Mouse (Mus musculus) CH12.LX (cell line): ENCODE measurements around the gene Krt39. TPM values are rescaled to one million over a fixed set of nuclear protein-coding genes. Genes with fewer than 3 reads are reported as not detected.

Source experiments
- DNase-seq: peaks from one replicate; pipeline ENCODE4 v3.0.0-alpha.2; 2013; ENCODE audit errors: extremely low read depth
- H3K27ac ChIP-seq: 2 replicates; pipeline ENCODE4 v1.5.1; 2012; ENCODE audit warnings: low read depth, mild to moderate bottlenecking, control low read depth, moderate library complexity; ENCODE audit not compliant: insufficient read depth
- H3K27me3 ChIP-seq: replicated peaks from 2 replicates; pipeline ENCODE3; 2012; ENCODE audit warnings: inconsistent platforms
- H3K36me3 ChIP-seq, 2 experiments: replicated peaks in 1 of 2; 2 replicates each; pipeline versions ENCODE3 to v1.6.1; 2012; ENCODE audit warnings: inconsistent platforms in 1 of 2, low read length in 1 of 2, mild to moderate bottlenecking in 1 of 2, mixed read lengths in 1 of 2, moderate library complexity in 1 of 2; ENCODE audit not compliant: control insufficient read depth in 1 of 2, insufficient read depth in 1 of 2
- H3K4me1 ChIP-seq, 2 experiments: 2 replicates each; pipeline ENCODE4 v1.6.1; 2012; ENCODE audit warnings: inconsistent platforms in 1 of 2, moderate library complexity in 1 of 2; ENCODE audit not compliant: insufficient read depth in 2 of 2, control insufficient read depth in 1 of 2
- H3K4me2 ChIP-seq: 2 replicates; pipeline ENCODE4 v1.6.1; 2012; ENCODE audit warnings: low read depth, mild to moderate bottlenecking, control low read depth; ENCODE audit not compliant: poor library complexity, insufficient read depth, severe bottlenecking
- H3K4me3 ChIP-seq, 3 experiments: fragments of 150-350 bp in 1 of 3; sonication (generic) in 1 of 3; replicated peaks in 1 of 3; 2 replicates each; pipeline versions ENCODE3 to v1.5.1; 2011 to 2012; ENCODE audit warnings: low read depth in 2 of 3, low read length in 2 of 3, mild to moderate bottlenecking in 2 of 3, moderate library complexity in 2 of 3, control low read depth in 1 of 3, improper control_type of control experiment in 1 of 3, inconsistent platforms in 1 of 3, mixed read lengths in 1 of 3; ENCODE audit not compliant: poor library complexity in 1 of 3
- H3K79me2 ChIP-seq: replicated peaks from 2 replicates; pipeline ENCODE4 v1.6.1; 2012; ENCODE audit warnings: mild to moderate bottlenecking, moderate library complexity; ENCODE audit not compliant: control insufficient read depth, poor library complexity, insufficient read depth, severe bottlenecking; ENCODE audit errors: extremely low read depth
- H3K9ac ChIP-seq: 2 replicates; pipeline ENCODE4 v1.6.1; 2012; ENCODE audit warnings: low read depth, mild to moderate bottlenecking, control low read depth, moderate library complexity; ENCODE audit not compliant: insufficient read depth
- H3K9me3 ChIP-seq: replicated peaks from 2 replicates; pipeline ENCODE3; 2012; ENCODE audit warnings: low read length, inconsistent platforms, mixed read lengths
- BHLHE40 ChIP-seq: IDR thresholded peaks from 2 replicates; pipeline ENCODE4 v1.6.1; 2011; ENCODE audit warnings: mild to moderate bottlenecking, low read depth, low read length, improper control_type of control experiment
- CHD1 ChIP-seq: IDR thresholded peaks from 2 replicates; pipeline ENCODE4 v1.6.1; 2012; ENCODE audit warnings: low read depth, low read length, improper control_type of control experiment, inconsistent platforms
- CHD2 ChIP-seq: IDR thresholded peaks from 2 replicates; pipeline ENCODE4 v1.6.1; 2011; ENCODE audit warnings: low read length, improper control_type of control experiment
- CTCF ChIP-seq, 2 experiments: IDR thresholded peaks in 1 of 2; conservative IDR thresholded peaks in 1 of 2; 2 replicates each; pipeline ENCODE4 v1.5.1; 2011 to 2012; ENCODE audit warnings: low read depth in 2 of 2, low read length in 2 of 2, improper control_type of control experiment in 1 of 2, inconsistent platforms in 1 of 2, mild to moderate bottlenecking in 1 of 2, moderate library complexity in 1 of 2
- E2F4 ChIP-seq: IDR thresholded peaks from 2 replicates; pipeline ENCODE4 v1.6.1; 2011; ENCODE audit warnings: low read depth, low read length, improper control_type of control experiment; ENCODE audit not compliant: insufficient replicate concordance
- ELF1 ChIP-seq: IDR thresholded peaks from 2 replicates; pipeline ENCODE4 v1.6.1; 2014; ENCODE audit warnings: low read depth, mild to moderate bottlenecking, inconsistent platforms, low read length, improper control_type of control experiment
- EP300 ChIP-seq: IDR thresholded peaks from 2 replicates; pipeline ENCODE4 v1.6.1; 2011; ENCODE audit warnings: low read length, improper control_type of control experiment
- ETS1 ChIP-seq: conservative IDR thresholded peaks from 2 replicates; pipeline ENCODE4 v1.6.1; 2012; ENCODE audit warnings: low read depth, mild to moderate bottlenecking, inconsistent platforms, low read length, improper control_type of control experiment, moderate library complexity
- GABPA ChIP-seq: IDR thresholded peaks from 2 replicates; pipeline ENCODE4 v1.6.1; 2012; ENCODE audit warnings: low read depth, low read length, improper control_type of control experiment, inconsistent platforms; ENCODE audit not compliant: insufficient replicate concordance
- HCFC1 ChIP-seq: IDR thresholded peaks from 2 replicates; pipeline ENCODE4 v1.6.1; 2012; ENCODE audit warnings: low read depth, mild to moderate bottlenecking, inconsistent platforms, low read length, improper control_type of control experiment
- IRF4 ChIP-seq: IDR thresholded peaks from 2 replicates; pipeline ENCODE4 v1.6.1; 2014; ENCODE audit warnings: low read depth, mild to moderate bottlenecking, inconsistent platforms, low read length, improper control_type of control experiment
- JUN ChIP-seq: IDR thresholded peaks from 2 replicates; pipeline ENCODE4 v1.6.1; 2011; ENCODE audit warnings: low read depth, mild to moderate bottlenecking, low read length, improper control_type of control experiment, moderate library complexity; ENCODE audit not compliant: insufficient read depth
- JUND ChIP-seq: conservative IDR thresholded peaks from 2 replicates; pipeline ENCODE4 v1.6.1; 2011; ENCODE audit warnings: low read depth, low read length, improper control_type of control experiment
- KAT2A ChIP-seq: IDR thresholded peaks from 2 replicates; pipeline ENCODE4 v1.6.1; 2012; ENCODE audit warnings: low read length, improper control_type of control experiment, inconsistent platforms; ENCODE audit not compliant: insufficient replicate concordance
- MAFK ChIP-seq: IDR thresholded peaks from 2 replicates; pipeline ENCODE4 v1.6.1; 2011; ENCODE audit warnings: low read length, improper control_type of control experiment; ENCODE audit not compliant: insufficient replicate concordance
- MAX ChIP-seq: IDR thresholded peaks from 2 replicates; pipeline ENCODE4 v1.6.1; 2011; ENCODE audit warnings: low read length, improper control_type of control experiment
- MAZ ChIP-seq: IDR thresholded peaks from 2 replicates; pipeline ENCODE4 v1.6.1; 2012; ENCODE audit warnings: low read depth, mild to moderate bottlenecking, inconsistent platforms, low read length, improper control_type of control experiment, moderate library complexity
- MEF2A ChIP-seq: IDR thresholded peaks from 2 replicates; pipeline ENCODE4 v1.6.1; 2014; ENCODE audit warnings: low read depth, mild to moderate bottlenecking, inconsistent platforms, low read length, improper control_type of control experiment, borderline replicate concordance
- MXI1 ChIP-seq: IDR thresholded peaks from 2 replicates; pipeline ENCODE4 v1.6.1; 2011; ENCODE audit warnings: mild to moderate bottlenecking, low read depth, low read length, improper control_type of control experiment
- MYC ChIP-seq: IDR thresholded peaks from 2 replicates; pipeline ENCODE4 v1.6.1; 2011; ENCODE audit warnings: low read depth, mild to moderate bottlenecking, improper control_type of control experiment, low read length
- NELFE ChIP-seq: IDR thresholded peaks from 2 replicates; pipeline ENCODE4 v1.6.1; 2011; ENCODE audit warnings: low read depth, low read length, improper control_type of control experiment
- NRF1 ChIP-seq: IDR thresholded peaks from 2 replicates; pipeline ENCODE4 v1.6.1; 2014; ENCODE audit warnings: low read depth, mild to moderate bottlenecking, inconsistent platforms, low read length, improper control_type of control experiment, moderate library complexity
- PAX5 ChIP-seq: IDR thresholded peaks from 2 replicates; pipeline ENCODE4 v1.6.1; 2012; ENCODE audit warnings: low read length, inconsistent platforms, mixed read lengths
- POLR2A ChIP-seq: IDR thresholded peaks from 2 replicates; pipeline ENCODE4 v1.6.1; 2011; ENCODE audit warnings: low read depth, mild to moderate bottlenecking, improper control_type of control experiment, low read length
- POLR2AphosphoS2 ChIP-seq: IDR thresholded peaks from 2 replicates; pipeline ENCODE4 v1.6.1; 2011; ENCODE audit warnings: low read depth, low read length, improper control_type of control experiment
- RAD21 ChIP-seq: IDR thresholded peaks from 2 replicates; pipeline ENCODE4 v1.6.1; 2011; ENCODE audit warnings: low read depth, mild to moderate bottlenecking, low read length, improper control_type of control experiment, moderate library complexity
- RCOR1 ChIP-seq: conservative IDR thresholded peaks from 2 replicates; pipeline ENCODE4 v1.6.1; 2012; ENCODE audit warnings: low read depth, mild to moderate bottlenecking, inconsistent platforms, low read length, improper control_type of control experiment
- SIN3A ChIP-seq: IDR thresholded peaks from 2 replicates; pipeline ENCODE4 v1.6.1; 2012; ENCODE audit warnings: low read length, improper control_type of control experiment, inconsistent platforms
- SMC3 ChIP-seq: IDR thresholded peaks from 2 replicates; pipeline ENCODE4 v1.6.1; 2011; ENCODE audit warnings: low read depth, low read length, improper control_type of control experiment
- TBP ChIP-seq: conservative IDR thresholded peaks from 2 replicates; pipeline ENCODE4 v1.6.1; 2011; ENCODE audit warnings: low read depth, low read length, improper control_type of control experiment
- TCF12 ChIP-seq: IDR thresholded peaks from 2 replicates; pipeline ENCODE4 v1.6.1; 2014; ENCODE audit warnings: low read depth, mild to moderate bottlenecking, inconsistent platforms, low read length, improper control_type of control experiment
- UBTF ChIP-seq: IDR thresholded peaks from 2 replicates; pipeline ENCODE4 v1.6.1; 2012; ENCODE audit warnings: low read depth, mild to moderate bottlenecking, inconsistent platforms, low read length, improper control_type of control experiment, moderate library complexity
- USF1 ChIP-seq: IDR thresholded peaks from 2 replicates; pipeline ENCODE4 v1.6.1; 2014; ENCODE audit warnings: low read depth, mild to moderate bottlenecking, inconsistent platforms, low read length, improper control_type of control experiment
- USF2 ChIP-seq: conservative IDR thresholded peaks from 2 replicates; pipeline ENCODE4 v1.6.1; 2011; ENCODE audit warnings: low read depth, low read length, improper control_type of control experiment
- ZC3H11A ChIP-seq: IDR thresholded peaks from 2 replicates; pipeline ENCODE4 v1.6.1; 2012; ENCODE audit warnings: low read depth, mild to moderate bottlenecking, inconsistent platforms, low read length, improper control_type of control experiment
- ZKSCAN1 ChIP-seq: IDR thresholded peaks from 2 replicates; pipeline ENCODE4 v1.6.1; 2012; ENCODE audit warnings: low read depth, inconsistent platforms, low read length, improper control_type of control experiment, borderline replicate concordance
- ZMIZ1 ChIP-seq: IDR thresholded peaks from 2 replicates; pipeline ENCODE4 v1.6.1; 2012; ENCODE audit warnings: low read depth, mild to moderate bottlenecking, inconsistent platforms, low read length, improper control_type of control experiment
- ZNF384 ChIP-seq: IDR thresholded peaks from 2 replicates; pipeline ENCODE4 v1.6.1; 2012; ENCODE audit warnings: low read depth, low read length, improper control_type of control experiment, inconsistent platforms
- dilution Hi-C: fragments of 300-500 bp; cut with MboI; formaldehyde crosslinking; loops from 2 replicates; pipeline ENCODE4 v1.14.3; 2020; ENCODE audit warnings: low sequenced_read_pairs; ENCODE audit not compliant: extremely low pct_unique_long_range_greater_than_20kb, extremely low pct_ligation_motif_present
- in situ Hi-C: fragments of 300-500 bp; cut with MboI; formaldehyde crosslinking; loops from 3 replicates; pipeline ENCODE4 v1.14.3; 2019; ENCODE audit warnings: low sequenced_read_pairs, low pct_ligation_motif_present, low pct_unique_long_range_greater_than_20kb, mixed read lengths
- polyA plus RNA-seq: library from polyadenylated mRNA; unstranded; fragments of >175 nt; gene quantifications from 2 replicates; pipeline ENCODE4 v1.2.1, GENCODE M21; 2012; ENCODE audit warnings: low read depth; ENCODE audit not compliant: insufficient read length
- total RNA-seq, 2 experiments: library from RNA; depleted of rRNA; stranded (reverse); fragments of 300-350 nt in 1 of 2; fragments of >200 nt in 1 of 2; gene quantifications; 2 replicates each; pipeline ENCODE4 v1.2.3; 2012 to 2014

The Krt39 gene
- total and polyA plus RNA-seq, 3 experiments, result not detected

GRCm38 (mm10) chr11:99562580-99562979, 41.4 kb upstream of the Krt39 start:
- DNase-seq, result peak; percentile 84
- H3K9me3 ChIP-seq, result no peaks in the 10 kb centered on the region
- H3K4me1 ChIP-seq, result peaks cover 5 to 15% of the 10 kb centered on the region in 2 experiments
- H3K4me2 ChIP-seq, result peak overlapping the region; percentile 65; the same call in 1 of the 2 replicates
- TF ChIP-seq RCOR1 (peak; percentile 90; the same call in 1 of the 2 replicates), USF2 (no peak), CHD1 (no peak), POLR2AphosphoS2 (no peak), PAX5 (no peak), MAZ (no peak), ZKSCAN1 (no peak), BHLHE40 (peak; percentile 86), ETS1 (peak; percentile 97), USF1 (no peak), MAFK (peak; percentile 87), MAX (no peak), ZMIZ1 (no peak), CHD2 (peak; percentile 59; the same call in 1 of the 2 replicates), EP300 (peak; percentile 98), HCFC1 (no peak), MYC (no peak), KAT2A (no peak), JUN (peak; percentile 98), GABPA (no peak), MEF2A (peak; percentile 96), IRF4 (peak; percentile 99), POLR2A (no peak), JUND (peak; percentile 96), MXI1 (no peak), ZNF384 (no peak; the same call in 1 of the 2 replicates), SMC3 (no peak), RAD21 (no peak), TCF12 (peak; percentile 79), E2F4 (no peak), ELF1 (no peak; the same call in 1 of the 2 replicates), SIN3A (no peak), NRF1 (no peak), CTCF (conservative IDR thresholded peaks at IDR 0.05 in 1 of 2, IDR thresholded peaks at IDR 0.05 in 1 of 2; ENCODE audit: low read depth in 2 of 2, low read length in 2 of 2) (no peak), ZC3H11A (no peak), UBTF (no peak), NELFE (no peak), TBP (no peak)
- TF ChIP-seq, all 38 proteins: peak for 11
- no peak overlapping the region for H3K27ac ChIP-seq
- H3K4me3 ChIP-seq, result no peak overlapping the region
- H3K79me2 ChIP-seq, result no peaks in the 10 kb centered on the region
- in situ Hi-C loops, result no loop called here
- dilution Hi-C loops, result no loop called here
- no peaks in the 10 kb centered on the region for H3K36me3 ChIP-seq
- H3K9ac ChIP-seq, result no peak overlapping the region
- peaks cover 35% of the 10 kb centered on the region for H3K27me3 ChIP-seq
